Mouse (Mus musculus) retina, adult 2 months (tissue): Measurements from ENCODE around the gene Mgrn1.

Experiments
- DNase-seq: peaks from one replicate; pipeline ENCODE4 v3.0.0-alpha.2; 2012; ENCODE audit warnings: low read depth, low spot score

The Mgrn1 gene

DNA sequence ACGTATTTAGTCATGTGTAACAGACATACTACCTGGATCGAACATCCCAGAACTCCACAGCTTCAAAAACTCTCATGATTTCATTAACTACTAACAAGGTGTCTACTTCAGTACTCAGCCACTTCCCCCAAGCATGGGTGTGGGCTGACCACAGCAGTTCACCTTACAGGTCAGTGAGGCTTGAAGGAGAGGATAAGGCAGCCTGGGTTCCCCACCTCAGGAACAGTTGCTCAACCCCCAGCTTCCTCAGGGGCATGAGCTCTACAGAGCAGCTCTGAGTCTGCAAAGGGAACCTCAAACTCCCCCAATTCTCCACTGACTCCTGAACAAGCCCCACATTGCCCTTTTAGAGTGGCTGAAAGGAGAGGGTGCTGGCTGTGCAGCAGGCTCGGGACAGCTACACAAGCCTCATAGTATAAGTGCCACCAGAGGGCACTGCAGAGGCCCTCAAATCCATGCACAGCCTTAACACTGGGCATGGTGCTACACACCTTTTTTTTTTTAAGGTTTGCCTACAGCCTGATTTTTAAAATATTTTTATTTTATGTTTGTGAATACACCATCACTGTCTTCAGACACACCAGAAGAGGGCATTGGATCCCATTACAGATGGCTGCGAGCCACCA lies 93.8 kb downstream of the Mgrn1 start:
- DNase-seq = peak; percentile 18

DNA sequence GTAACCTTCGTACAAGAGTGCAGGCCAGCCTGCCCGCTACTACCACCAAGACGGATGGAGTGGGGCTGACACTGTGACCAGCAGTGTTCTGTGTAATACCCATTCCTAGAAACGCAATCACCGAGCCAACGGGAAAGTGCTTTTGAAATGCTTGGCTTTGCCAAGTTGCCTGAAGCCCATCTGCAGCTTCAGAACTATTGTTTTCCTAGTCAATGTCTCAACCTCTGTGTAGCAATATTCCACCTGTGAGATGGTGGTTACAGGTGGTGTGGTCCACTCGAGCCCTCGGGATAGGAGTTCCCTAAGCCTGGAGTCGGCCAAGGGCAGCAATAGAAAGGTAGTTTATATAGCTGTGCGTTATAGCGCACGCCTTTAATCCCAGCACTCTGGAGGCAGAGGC lies 98.7 kb downstream of the Mgrn1 start:
- DNase-seq = no peak
